Mouse (Mus musculus): Measurements from ENCODE around the gene Gm40193.
A peak's percentile ranks its signal among the peaks of the same experiment; 100 is the strongest.
"Not testable (repeated sequence)": the region's sequence is repeated elsewhere in the genome, so short reads cannot be mapped to it uniquely, and the experiment has no call there.

Gm40193 gene

GRCm38 (mm10) chr11:70540928-70541327 lies 8.2 kb upstream of the Gm40193 start:
- DNase-seq (ENCODE audit: extremely low spot score), result no peak

- peak; percentile 83 for DNase-seq (ENCODE audit: extremely low spot score)
These were observed 7.3 kb upstream of the Gm40193 start, which contains the start of gene Pld2 for GRCm38 (mm10) chr11:70539877-70540587. TSS of gene Pld2 (plus strand) at chr11:70540064.

DNA sequence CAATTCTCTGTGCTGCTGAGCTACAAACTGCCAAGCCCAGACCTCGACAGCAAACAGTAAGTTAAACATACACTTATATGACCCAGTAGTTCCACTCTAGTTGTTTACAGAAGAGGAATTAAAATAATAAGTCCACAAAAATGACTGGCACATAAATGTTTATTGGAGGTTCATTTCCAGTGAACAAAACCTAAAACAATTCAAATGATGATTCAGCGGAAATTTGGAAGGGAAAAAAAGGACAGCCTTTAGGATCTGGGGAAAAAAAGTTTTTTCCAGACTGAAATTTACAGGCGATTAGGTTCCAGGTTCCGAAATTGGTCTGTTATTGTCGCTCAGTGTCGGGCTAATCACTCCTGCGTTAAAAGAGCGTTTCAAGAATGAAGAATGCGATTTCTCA lies 6.7 kb upstream of the Gm40193 start:
- DNase-seq (ENCODE audit: extremely low spot score), result no peak

GRCm38 (mm10) chr11:70531065-70531464 lies 1.7 kb downstream of the Gm40193 start:
- DNase-seq (ENCODE audit: extremely low spot score), result not testable (repeated sequence)

DNA sequence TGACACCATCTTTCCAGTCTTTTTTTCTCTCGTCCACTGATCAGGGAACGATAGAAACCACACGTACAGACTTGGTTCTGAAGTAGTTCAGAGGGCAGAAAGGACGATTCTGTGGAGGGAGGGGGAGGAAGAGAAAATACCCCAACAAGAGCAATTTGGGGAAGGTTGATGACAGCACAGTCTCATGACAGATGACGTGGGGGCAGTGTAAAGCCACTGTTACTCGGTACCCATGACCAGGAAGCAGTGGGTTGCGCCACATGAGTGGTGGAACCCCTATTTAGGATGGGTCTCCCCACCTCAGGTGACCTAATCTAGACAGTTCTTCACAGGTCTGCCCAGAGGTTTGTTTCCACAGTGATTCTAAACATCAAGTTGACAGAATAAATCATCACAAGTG lies 4.1 kb downstream of the Gm40193 start:
- no peak for DNase-seq (ENCODE audit: extremely low spot score)

GRCm38 (mm10) chr11:70526211-70526610 lies 6.5 kb downstream of the Gm40193 start:
- DNase-seq (ENCODE audit: extremely low spot score), result no peak

DNA sequence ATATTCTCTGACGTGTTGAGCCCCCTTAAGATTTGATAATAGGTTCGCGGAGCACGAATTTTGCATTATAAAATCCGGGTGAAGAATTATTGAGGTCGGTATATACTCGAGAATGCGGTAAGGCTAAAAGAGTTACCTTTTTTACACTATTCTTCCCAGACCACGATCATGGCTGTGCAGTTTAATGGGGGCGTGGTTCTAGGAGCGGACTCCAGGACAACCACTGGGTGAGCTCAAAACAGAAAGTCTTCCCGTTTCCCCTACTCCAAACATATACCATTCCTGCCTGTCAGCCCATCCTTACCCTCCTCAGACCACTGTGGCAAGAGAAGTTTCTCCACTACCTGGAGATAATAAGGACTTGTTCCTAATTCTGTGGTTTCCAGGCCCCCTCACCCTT lies 7.0 kb downstream of the Gm40193 start:
- DNase-seq (ENCODE audit: extremely low spot score), result no peak

- peak; percentile 89 for DNase-seq (ENCODE audit: extremely low spot score)
These were observed 7.5 kb downstream of the Gm40193 start, which contains the start of gene Psmb6 for GRCm38 (mm10) chr11:70525184-70525678. TSS of gene Psmb6 (plus strand) at chr11:70525367.

DNA sequence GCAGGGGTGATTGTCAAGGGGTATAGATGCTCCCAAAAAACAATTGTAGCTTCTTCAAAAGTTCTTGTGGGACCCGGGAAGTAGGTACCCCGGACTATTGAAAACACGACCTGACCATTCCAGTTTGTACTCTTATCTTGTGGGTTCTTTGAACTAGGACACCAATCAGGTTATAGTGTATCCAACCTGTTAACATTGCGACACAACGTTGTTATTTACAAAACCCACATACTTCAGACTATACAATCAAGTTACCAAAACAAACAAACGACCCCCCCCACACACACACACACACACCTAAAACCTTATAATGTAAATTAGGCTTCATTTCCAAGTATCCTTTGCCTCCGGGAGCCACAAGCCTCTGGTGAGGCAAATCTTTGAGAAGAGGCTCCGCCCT lies 8.0 kb downstream of the Gm40193 start:
- no peak for DNase-seq (ENCODE audit: extremely low spot score)

DNA sequence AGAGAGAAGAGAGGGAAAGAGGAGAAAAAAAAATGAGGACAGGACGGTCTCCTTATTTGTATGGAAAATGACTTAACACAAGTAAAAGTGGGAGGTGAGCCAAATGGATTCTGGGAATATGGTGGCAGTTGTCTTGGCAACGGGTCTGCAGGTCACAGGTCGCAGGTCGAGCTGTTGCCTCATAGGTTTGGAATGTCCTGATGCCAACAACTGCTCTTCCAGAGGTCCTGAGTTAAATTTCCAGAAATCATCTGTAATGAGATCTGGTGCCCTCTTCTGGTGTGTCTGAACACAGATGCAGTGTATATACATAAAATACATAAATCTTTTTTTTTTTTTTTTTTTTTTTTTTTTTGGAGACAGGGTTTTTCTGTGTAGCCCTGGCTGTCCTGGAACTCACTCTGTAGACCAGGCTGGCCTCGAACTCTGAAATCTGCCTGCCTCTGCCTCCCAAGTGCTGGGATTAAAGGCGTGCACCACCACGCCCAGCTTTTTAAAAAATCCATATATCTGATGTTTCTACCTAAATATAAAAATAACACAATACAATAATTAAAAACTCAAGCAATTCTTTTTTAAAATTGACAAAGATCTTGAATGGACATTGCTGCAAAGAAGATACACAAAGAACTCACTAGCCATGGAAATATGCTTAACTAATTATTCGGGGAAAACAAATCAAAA lies 9.3 kb downstream of the Gm40193 start:
- peak; percentile 29 for DNase-seq (ENCODE audit: extremely low spot score)

- peak; percentile 69 for DNase-seq (ENCODE audit: extremely low spot score)
These were observed 12.5 kb downstream of the Gm40193 start for GRCm38 (mm10) chr11:70520178-70520769.

DNA sequence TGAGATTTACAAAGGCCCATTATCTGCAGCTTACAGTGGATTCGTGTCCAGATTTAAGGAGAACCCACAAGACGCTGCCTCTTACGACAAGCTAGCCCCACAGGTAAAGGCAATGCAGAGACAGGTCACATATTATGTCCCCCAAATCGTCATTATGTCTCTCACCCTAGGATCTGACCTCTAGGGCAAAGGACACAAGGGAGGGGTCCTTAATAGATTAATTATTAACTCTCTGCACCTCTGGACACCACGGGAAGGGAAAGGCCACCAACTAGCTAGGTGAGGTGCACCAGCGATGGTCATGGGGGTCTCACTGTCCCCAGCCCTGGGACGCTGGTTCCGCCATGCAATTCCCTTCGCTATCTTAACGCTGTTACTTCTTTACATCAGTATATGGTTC lies 13.8 kb downstream of the Gm40193 start, which contains the start of gene Gltpd2:
Gltpd2 (plus strand) TSS at position 274 of the 400 bp plus-strand sequence.
- no peak for DNase-seq (ENCODE audit: extremely low spot score)

- DNase-seq (ENCODE audit: extremely low spot score), result no peak
These were observed 14.3 kb downstream of the Gm40193 start for GRCm38 (mm10) chr11:70518436-70518835.

DNA sequence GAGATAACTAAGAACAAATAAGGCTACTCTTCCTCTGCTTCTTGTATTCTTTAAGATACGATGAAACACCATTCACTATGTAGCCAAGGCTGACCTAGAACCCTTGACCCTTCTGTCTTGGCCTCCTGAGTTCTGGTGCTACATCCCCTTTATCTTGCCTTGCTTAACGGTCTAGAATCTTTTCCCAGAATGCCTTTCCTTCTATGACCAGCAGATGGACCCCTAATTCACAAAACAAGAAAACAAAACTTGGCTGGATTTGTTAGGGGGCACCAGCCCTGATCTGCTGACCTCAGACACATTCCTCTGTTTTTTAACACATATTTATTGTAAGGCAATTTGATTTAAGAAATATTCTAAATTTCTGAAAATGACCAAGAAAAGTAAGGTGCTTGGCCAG lies 16.4 kb downstream of the Gm40193 start:
- peak; percentile 69 for DNase-seq (ENCODE audit: extremely low spot score)

- no peak for DNase-seq (ENCODE audit: extremely low spot score)
These were observed 18.5 kb downstream of the Gm40193 start, which contains the start of gene Vmo1 for GRCm38 (mm10) chr11:70514288-70514687. TSS of gene Vmo1 (minus strand) at chr11:70514616.

- no peak for DNase-seq (ENCODE audit: extremely low spot score)
These were observed 19.2 kb downstream of the Gm40193 start for GRCm38 (mm10) chr11:70513520-70513919.

GRCm38 (mm10) chr11:70512709-70513342 lies 19.9 kb downstream of the Gm40193 start:
- no peak for DNase-seq (ENCODE audit: extremely low spot score)

GRCm38 (mm10) chr11:70511825-70512224 lies 20.9 kb downstream of the Gm40193 start:
- DNase-seq (ENCODE audit: extremely low spot score), result no peak

DNA sequence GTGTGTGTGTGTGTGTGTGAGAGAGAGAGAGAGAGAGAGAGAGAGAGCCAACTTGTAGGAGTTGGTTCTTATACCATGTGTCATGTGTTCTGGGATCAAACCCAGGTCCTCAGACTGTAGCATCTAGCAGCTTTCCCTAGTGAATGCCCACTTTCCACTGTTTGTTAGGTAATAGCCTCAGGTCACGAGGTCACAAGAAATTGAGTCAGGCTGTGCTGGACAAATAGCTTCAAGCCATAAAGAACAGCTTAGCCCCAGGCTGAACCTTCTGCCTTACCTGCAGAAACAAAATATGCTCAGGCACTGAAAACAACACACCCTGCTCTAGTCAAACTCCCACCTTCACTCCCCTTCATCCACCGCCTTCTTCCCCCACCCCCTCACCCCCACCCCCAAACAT lies 21.5 kb downstream of the Gm40193 start:
- DNase-seq (ENCODE audit: extremely low spot score), result no peak

DNA sequence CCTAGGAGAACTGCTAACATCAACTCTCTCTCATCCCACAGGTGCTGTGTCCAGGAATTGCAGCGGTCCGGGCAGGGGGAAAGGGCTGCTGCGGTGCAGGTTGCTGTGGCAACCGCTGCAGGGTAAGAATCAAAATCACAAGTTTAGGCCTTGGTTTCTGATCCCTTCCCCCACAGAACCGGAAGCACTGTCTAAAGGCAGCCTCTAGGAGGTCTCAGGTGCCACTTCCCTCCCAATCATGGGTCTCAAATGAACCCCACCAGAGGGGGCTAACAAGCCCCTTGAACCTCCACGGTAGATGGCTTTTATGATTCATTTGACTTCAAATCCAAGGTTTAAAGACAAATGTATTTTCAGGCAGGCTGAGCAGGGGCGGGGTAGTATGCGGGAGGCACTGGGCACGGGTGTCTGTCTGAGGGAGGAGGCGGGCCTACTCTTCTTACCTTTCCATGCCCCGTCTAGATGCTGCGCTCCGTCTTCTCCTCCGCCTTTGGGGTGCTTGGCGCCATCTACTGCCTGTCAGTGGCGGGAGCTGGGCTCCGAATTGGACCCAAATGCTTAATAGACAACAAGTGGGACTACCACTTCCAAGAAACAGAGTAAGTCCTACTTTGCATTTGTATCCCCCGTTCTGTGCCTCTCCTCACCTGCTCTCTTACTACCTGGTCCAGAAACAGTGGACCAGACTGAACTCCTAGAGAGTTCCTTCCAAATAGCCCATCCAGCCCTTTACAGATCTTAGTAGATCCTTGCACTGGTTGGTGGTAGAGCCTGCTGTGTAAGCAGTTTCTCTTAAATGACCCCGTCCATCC lies 22.8 kb downstream of the Gm40193 start:
- peak; percentile 55 for DNase-seq (ENCODE audit: extremely low spot score)

DNA sequence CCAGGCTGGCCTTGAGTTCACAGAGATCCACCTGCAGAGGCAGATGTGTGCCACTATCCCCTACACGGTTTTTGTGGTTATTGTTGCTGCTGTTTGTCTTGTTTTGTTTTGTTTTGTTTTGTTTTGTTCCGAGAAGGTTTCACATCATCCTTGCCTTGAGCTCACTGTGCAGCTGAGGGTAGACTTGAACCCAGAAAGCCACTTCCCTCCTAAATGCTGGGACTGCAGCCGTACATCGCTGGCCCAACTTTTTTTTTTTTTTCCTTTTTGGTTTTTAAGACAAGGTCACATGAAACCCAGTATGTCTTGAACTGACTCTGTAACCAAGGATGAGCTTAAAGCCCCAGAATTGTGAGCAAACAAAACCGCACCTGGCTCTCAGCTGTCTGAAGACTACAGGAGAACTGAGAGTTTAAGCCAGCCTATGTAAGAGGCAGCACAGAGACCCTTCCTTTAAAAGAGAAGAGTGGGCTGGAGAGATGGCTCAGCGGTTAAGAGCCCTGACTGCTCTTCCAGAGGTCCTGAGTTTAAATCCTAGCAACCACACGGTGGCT lies 25.7 kb downstream of the Gm40193 start:
- no peak for DNase-seq (ENCODE audit: extremely low spot score)

Measured in embryo, embryonic 9.5 days (tissue).